Mouse (Mus musculus) layer of hippocampus, adult 2 months (tissue): ENCODE data around the gene Ppia. TPM values are rescaled to one million over a fixed set of nuclear protein-coding genes. Genes with fewer than 3 reads are reported as not detected.
"Not testable (repeated sequence)": the region's sequence is repeated elsewhere in the genome, so short reads cannot be mapped to it uniquely, and the experiment has no call there.

Source experiments
- DNase-seq, 2 experiments: peaks; one replicate each; pipeline ENCODE4 v3.0.0; 2022; ENCODE audit warnings: low spot score in 2 of 2
- H3K27ac ChIP-seq: fragments of 200-600 bp; 2 replicates; pipeline ENCODE4 v1.8.1; 2022
- H3K4me3 ChIP-seq: fragments of 200-600 bp; 2 replicates; pipeline ENCODE4 v1.8.1; 2022; ENCODE audit warnings: mild to moderate bottlenecking
- CTCF ChIP-seq: fragments of 200-600 bp; conservative IDR thresholded peaks from 2 replicates; pipeline ENCODE4 v1.8.1; 2022; ENCODE audit warnings: antibody characterized with exemption, mild to moderate bottlenecking, moderate library complexity
- total RNA-seq, 2 experiments: library from RNA; stranded (reverse); gene quantifications; 2 replicates each; pipeline ENCODE4 v1.2.3; 2021

The Ppia gene
- total RNA-seq, 2 experiments from 2014 or later: 1,589 to 1,677 TPM

DNA sequence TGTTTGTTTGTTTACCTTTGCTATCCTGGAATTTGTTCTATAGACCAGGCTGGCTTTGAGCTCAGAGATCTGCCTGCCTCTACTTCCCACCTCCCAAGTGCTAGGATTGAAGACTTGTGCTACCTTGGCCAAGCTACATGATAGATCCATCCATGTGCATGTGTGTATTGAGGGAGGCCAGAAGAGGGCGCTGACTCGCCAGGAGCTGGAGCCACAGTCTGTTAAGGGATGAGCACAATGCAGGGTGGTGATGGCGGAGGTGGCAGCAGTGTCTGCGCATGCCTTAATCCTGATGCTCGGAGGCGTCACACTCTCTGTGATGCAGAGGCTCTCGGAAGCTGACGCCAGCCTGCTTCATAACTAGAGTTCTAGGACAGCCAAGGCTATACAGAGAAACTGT lies 21.2 kb downstream of the Ppia start:
- Histone ChIP-seq H3K27ac (no peak overlapping the region), H3K4me3 (no peak overlapping the region)
- peak; percentile 39 to 49 for DNase-seq
- TF ChIP-seq CTCF: peak; percentile 74

DNA sequence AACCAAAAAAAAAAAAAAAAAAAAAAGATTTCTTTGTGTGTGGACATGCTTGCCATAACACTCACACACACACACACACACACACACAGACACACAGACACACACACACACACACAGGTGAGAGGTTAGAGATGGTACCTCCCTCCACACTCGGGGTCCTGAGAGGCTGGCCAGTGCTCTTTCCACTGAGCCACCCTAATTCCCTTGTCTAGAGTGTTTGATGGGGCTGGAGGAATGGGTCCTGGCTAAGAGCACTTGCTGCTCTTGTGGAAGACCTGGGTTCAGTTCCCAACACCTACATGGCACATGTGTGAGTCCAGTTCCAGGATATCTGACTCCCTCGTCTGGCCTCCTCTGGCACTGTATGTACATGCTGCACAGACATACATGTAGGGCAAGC lies 22.4 kb downstream of the Ppia start:
- no peak for DNase-seq
- no peak overlapping the region for H3K4me3 ChIP-seq
- TF ChIP-seq CTCF: no peak
- H3K27ac ChIP-seq: no peak overlapping the region

DNA sequence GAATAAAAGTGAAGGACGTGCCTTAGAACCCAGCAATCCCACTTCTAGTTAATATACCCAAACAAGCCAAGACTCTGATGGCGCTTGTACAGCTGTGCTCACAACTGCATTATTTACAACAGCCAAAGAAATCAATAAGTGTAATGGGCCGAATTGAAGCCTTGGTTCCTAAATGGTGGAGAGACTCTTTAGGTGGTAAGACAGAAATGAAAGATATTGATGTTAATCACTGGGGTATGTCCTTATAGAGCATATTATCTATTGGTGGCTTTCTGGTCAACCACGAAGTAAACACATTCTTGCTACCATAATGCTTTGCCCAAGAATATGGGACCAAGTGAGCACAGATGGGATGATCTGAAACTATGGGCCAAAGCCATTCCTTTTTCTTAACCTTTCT lies 24.9 kb downstream of the Ppia start:
- Histone ChIP-seq H3K4me3 (no peak overlapping the region), H3K27ac (no peak overlapping the region)
- no peak for TF ChIP-seq CTCF
- no peak for DNase-seq

DNA sequence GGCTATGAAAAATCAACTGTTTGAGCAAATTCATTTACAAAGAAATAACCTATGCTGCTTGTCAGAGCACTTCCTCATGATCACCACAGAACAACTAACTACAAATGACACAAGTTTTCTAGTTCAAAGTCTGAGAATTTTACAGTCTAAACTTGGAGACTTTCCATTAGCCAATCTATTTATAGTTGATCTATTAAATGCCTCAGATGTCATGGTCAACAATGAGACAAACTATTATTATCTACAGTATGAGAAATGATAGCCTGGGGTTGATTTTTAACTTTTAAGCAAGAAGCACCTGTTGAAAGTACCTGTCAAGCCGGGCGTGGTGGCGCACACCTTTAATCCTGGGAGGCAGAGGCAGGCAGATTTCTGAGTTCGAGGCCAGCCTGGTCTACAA lies 27.3 kb downstream of the Ppia start:
- no peak for DNase-seq
- no peak for TF ChIP-seq CTCF
- no peak overlapping the region for H3K27ac ChIP-seq
- H3K4me3 ChIP-seq: no peak overlapping the region

DNA sequence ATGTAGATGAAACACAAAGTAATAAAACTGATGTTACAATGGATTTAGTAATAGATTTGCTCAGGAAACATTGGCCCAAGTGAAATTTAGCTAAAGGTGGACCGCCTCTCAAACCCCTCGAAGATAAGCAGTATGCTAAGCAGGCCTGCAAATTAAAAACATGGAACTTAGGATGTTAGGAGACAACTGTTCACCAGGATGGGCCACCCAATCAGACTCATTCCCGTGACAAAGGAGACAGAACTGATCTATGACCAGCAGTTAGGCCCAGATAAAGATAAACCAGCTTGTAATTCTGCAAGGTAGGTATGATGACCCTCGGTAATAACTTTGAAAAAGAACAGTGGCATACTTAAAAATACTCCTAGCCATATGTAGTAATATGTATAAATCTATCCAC lies 27.9 kb downstream of the Ppia start:
- DNase-seq: no peak
- H3K27ac ChIP-seq: peak overlapping the region; percentile 94; the same call in 1 of the 2 replicates
- peak overlapping the region; percentile 73 for H3K4me3 ChIP-seq

DNA sequence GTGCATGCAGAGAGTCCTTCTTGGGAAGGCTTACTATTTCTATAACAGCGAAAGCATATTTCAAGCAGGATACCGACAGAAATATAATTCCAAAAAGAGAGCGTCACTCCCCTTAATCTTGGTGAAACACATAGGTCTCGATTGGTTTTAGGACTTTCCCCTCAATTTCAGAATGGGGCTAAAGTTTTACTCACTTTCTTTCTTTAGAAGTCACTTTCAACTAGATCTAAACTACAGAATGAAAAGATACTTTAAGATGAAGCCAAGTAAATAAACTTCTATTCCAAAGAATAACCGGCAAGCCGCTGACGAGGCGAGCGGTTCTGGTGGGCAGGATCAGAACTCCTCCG lies 28.5 kb downstream of the Ppia start:
- TF ChIP-seq CTCF: no peak
- Histone ChIP-seq H3K27ac (peak overlapping the region; percentile 94), H3K4me3 (peak overlapping the region; percentile 73)
- no peak for DNase-seq

More for the DNA sequence above, 27.9 kb downstream of the Ppia start:
- no peak for TF ChIP-seq CTCF

DNA sequence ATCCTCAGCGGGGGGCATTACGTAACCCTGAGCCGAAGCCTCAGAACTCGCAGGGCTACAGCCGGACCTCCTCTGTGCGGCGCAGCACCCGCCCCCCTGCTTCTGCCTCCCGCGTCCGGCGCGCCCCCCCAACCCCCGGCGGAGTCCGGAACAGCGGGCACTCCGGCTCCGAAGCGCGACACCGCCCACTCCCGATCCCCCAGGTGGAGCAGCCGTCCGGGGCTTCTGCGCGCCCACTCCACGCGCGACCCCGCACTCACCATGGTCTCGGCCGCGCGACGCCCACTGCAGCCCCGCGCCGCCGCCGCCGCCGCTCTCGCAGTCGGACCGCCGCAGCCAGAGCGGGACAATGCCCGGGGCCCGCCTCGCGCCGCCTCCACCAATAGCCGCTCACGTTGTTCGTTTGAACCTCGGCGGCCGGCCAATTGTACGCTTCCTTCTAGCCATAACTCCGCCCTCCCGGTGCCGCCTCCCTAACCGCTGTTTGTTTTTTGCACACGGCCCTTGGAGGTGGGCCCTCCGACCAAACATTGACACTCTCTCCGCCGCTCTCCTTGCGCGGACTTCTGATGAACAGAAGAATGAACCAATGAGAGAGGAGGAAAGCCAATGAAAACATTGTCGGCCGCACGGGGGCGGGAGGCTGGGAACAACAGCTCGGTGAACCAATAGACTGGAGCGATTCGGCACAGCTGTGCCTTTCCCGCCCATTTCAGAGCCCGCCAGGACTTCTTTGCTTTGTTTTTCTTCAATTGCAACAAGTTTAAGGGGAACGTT lies 29.0 kb downstream of the Ppia start, which contains the start of gene H2afv:
Gene H2afv, minus strand, starts transcription at position 367 of the 777 bp plus-strand sequence.
- TF ChIP-seq CTCF: peak; percentile 59
- H3K4me3 ChIP-seq: peak within 1 kb of the TSS; percentile 73
- DNase-seq: peak; percentile 99
- H3K27ac ChIP-seq: peak within 1 kb of the TSS; percentile 94

DNA sequence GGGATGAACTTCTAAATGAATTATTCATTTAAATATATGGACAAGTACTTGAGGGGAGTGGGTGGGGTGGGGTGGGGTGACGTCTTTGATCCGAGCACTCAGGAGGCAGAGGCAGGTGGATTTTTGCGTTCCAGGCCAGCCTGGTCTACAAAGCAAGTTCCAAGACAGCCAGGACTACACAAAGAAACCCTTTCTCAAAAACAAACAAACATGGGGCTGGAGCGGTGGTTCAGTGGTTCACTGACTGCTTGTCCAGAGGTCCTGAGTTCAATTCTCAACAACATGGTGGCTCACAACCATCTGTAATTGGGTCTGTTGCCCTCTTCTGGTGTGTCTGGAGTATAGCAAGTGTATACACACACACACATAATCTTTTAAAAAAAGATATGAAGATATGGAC lies 30.2 kb downstream of the Ppia start:
- H3K27ac ChIP-seq: no peak overlapping the region
- no peak overlapping the region for H3K4me3 ChIP-seq
- no peak for DNase-seq
- peak; percentile 38 for TF ChIP-seq CTCF

DNA sequence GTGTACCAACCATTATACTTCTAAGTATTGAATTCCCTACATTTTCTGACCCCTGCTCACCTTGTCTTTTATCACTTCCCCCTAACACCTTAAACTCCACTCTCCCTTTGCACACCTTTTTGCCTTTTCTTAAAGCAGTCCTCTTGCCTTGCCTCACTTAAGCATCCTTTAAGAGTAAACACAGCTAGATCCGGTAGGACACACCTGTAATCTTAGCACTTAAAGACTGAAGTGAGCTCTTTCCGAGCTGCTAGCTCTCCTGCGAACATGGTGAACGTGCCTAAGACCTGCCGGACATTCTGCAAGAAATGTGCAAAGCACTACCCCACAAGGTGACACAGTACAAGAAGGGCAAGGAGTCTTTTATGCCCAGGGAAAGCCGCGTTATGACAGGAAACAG lies 30.7 kb downstream of the Ppia start:
- TF ChIP-seq CTCF: no peak
- Histone ChIP-seq H3K27ac (no peak overlapping the region), H3K4me3 (no peak overlapping the region)
- DNase-seq: no peak

DNA sequence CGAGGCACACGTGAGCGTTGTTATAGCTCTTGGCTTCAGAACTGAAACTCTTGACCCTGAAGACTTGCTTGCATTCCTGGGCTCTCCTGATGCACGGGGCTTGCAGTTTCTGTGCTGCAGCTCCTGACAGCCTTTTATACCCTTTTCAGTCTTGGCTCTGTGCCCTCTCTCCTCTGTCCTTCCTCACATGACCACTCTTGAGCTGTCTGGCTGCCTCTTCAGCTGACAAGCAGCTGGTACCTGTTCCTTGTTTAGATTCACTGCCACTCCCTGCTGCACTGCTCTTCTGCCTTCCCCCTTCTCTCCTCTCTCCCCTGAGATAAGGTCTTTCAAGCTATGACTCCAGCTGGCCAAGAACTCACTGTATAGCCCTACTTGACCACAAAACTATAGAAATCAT lies 32.2 kb downstream of the Ppia start:
- TF ChIP-seq CTCF: no peak
- no peak overlapping the region for H3K4me3 ChIP-seq
- no peak for DNase-seq
- no peak overlapping the region for H3K27ac ChIP-seq

DNA sequence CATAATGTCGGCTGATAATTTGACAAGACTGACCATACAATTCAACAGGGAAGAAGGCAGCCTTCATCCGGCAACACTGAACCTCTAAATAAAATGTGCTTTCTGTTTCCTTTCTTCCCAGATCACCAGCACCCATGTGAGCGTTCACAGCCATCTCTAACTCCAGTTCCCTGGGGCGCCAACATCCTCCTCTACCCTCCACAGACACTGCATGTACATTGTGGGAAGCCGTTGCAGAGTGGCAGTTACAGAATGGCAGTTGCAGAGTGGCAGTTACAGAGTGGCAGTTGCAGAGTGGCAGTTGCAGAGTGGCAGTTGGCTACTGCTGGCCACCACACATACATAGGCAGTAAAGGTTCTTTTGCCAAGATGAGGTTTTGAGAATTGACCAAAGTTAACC lies 32.9 kb downstream of the Ppia start:
- H3K4me3 ChIP-seq, DNase-seq, H3K27ac ChIP-seq: not testable (repeated sequence)

DNA sequence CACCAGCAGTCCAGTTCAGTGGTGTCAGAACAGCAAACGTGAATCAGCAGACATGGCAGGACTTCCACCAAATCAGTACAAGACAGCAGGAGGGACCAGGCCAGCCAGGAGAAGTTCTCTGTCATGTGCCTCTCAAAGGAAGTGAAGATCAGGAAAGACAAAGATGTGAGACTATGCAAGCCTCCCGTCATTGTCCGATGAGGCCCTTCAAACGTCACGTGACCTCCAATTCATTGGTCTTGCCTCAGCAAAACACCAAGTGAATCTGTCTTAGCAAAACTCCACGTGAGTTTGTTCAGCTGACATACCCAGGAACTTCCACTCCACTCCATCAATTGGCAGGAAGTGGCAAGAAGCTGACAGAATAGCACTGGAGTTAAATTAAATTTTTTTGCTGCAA lies 40.8 kb downstream of the Ppia start:
- no peak for DNase-seq
- Histone ChIP-seq H3K27ac (no peak overlapping the region), H3K4me3 (no peak overlapping the region)
- TF ChIP-seq CTCF: no peak

DNA sequence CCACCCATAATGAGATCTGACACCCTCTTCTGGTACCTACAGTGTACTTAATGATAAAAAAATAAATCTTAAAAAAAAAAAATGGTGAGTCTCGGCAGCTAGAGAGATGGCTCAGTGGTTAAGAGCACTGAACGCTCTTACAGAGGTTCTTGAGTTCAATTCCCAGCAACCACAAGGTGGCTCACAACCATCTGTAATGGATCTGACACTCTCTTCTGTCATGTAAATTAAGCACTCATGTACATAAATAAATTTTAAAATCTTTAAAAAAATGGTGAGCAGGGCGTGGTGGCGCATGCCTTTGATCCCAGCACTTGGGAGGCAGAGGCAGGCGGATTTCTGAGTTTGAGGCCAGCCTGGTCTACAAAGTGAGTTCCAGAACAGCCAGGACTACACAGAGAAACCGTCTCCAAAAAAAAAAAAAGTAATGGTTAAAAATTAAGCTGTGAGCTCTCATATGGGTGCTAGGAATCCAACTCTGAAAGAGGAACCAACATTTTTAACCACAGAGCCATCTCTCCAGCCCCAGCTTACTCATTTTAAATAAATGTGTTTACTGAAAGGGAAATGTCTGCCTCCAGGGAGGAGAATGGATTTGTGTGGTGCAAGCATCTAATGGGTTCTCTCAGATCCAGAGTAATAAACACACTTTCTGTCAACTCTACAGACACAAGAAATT lies 48.1 kb downstream of the Ppia start:
- no peak overlapping the region for H3K4me3 ChIP-seq
- DNase-seq: no peak
- no peak overlapping the region for H3K27ac ChIP-seq
- TF ChIP-seq CTCF: peak; percentile 35

DNA sequence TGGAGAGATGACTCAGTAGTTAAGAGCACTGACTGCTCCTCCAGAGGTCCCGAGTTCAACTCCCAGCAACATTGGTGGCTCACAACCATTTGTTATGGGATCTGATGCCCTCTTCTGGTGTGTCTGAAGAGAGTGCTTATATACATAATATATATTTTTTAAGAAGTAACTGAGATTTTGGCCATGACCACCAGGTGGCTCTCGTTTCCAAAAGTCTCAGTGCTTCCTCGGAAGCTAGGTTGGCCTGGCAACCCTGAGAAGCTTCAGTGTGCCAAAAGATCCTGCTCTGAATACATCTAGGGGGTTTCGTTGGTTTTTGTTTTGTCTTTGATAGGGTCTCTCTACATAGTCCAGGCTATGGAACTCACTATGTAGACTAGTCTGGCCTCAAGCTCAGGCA lies 49.9 kb downstream of the Ppia start:
- no peak overlapping the region for H3K4me3 ChIP-seq
- peak; percentile 80 for TF ChIP-seq CTCF
- no peak overlapping the region for H3K27ac ChIP-seq
- peak; percentile 63 to 72 for DNase-seq
